Mouse (Mus musculus) telencephalon, adult 2 months (tissue): Measurements from ENCODE around the gene Foxp1.
A peak's percentile ranks its signal among the peaks of the same experiment; 100 is the strongest.

Source experiments
- DNase-seq: peaks from one replicate; pipeline ENCODE4 v3.0.0-alpha.2; 2011; ENCODE audit warnings: low read depth, low spot score

Foxp1 gene

DNA sequence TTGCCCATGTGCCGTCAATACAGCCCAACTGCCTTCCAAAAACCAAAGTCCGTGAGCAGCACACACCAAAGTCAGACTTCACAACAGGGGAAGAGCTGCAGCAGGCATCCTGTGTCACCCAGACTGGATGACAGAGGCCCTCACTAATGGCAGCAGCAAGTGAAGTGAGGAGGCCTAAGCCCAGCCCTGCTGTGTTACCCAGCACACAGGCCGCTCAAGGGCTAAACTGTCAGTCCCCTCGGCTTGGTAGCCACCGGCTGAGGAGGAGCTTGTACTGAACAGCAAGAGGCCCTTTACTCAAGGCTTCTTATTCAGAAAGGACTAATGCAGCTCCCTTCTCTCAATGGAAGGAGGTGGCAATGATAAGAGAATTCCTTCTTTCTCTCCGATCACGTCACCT, 336.0 kb downstream of the Foxp1 start:
- DNase-seq: no peak

DNA sequence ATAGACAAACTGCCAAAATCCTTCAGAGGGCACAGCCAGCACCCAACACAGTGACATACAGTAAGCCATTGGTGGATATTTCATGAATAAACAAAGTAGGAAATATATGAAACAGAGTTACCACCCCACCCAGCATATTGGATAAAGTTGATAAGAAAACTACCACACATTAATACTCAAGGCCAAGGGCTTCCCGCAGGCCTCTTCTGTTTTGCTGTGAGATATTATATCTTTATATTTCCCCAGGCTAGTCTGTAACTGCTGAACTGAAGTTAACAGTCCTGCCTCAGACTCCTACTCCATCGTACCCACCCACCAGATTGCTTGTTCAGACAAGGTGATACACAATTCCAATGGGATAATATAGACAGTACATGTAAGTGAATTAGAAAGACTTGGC, 336.7 kb downstream of the Foxp1 start:
- no peak for DNase-seq

DNA sequence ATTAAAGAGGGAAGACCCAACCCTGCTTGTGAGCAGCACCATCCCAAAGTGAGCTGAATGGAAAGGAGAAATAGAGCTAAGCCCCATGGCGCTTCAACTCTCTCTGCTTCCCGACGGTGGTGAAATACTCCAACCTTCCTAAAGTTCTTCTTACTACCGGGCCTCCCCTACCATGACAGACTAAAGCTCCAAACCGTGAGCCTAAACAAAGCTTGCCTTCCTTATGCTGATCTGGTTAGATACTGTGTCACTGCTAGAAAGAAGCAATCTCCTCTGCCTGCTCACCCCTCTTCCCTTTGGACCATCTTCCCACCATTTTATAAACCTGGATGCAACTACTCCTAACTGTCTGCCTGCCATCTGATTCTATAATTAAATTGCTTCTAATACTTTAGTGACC, 338.5 kb downstream of the Foxp1 start:
- DNase-seq: no peak

DNA sequence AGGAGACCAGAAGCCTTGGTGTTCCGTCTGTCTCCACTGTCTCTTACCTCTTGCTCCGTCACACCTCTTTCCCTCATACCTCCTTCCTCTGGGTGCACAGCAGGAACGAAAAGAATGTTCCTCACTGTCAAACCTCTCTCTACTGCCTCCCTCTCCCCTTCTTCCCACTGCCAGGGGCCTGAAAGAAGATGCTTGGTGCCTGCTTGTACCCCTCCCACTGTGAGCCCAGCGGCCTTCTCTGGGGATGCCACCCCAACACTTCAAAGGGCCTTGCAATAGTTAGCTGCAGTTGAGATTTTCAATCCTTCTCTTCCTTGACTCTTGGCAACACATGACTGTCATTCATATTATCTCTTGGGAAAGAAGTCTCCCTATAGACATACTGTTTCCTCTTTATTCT, 339.7 kb downstream of the Foxp1 start:
- DNase-seq: no peak

DNA sequence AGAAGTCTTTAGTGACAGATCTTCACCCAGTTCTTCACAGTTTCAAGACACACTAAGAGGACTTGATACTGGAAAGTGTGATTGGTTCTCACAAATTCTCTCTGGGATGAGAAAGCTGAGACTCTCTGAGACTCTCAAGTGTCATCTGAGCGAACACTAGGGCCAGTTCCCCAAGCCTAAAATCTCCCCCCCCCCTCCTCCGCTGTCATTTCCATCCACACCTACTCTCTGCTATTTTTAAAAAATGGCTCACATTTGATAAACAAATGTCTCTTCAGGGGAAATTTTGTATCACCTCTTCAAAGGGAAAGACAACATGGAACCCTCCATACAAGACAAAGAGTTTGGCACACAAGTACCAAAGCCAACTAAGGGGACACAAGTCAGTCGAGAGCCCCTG, 346.3 kb downstream of the Foxp1 start:
- DNase-seq: no peak

DNA sequence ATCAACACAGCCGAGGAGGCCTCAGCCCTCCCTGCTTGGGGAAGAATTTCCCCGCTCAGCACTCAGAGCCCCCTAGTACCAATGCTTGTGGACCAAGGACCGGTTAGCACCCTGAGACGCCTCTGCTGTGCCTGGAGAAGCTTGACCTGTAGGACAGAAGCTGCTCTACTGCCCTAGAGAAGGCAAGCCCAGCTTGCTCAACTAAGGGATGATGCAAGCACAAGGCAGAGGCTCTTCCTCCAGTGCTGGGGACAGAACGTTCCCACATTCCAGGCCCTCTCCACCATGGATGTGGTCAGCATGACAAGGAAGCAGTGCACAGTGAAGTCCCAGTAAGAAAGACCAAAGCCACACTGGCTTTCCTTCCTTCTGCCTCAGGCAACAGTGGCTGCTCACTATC, 347.1 kb downstream of the Foxp1 start:
- no peak for DNase-seq

DNA sequence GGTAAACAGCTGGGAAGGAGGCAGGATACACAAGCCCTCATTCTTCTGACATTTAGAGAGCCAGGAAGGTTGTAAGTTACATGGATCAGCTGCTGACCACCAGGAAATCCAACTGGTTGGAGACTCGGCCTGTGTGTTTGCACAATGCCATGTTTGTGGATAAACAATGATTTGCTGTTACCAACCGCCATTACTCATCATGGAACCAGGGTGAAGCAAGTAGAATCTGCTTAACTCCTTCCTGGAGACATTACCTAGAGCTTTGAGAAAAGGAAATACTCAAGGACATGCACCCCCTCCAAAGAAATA, 348.7 kb downstream of the Foxp1 start:
- DNase-seq: no peak

DNA sequence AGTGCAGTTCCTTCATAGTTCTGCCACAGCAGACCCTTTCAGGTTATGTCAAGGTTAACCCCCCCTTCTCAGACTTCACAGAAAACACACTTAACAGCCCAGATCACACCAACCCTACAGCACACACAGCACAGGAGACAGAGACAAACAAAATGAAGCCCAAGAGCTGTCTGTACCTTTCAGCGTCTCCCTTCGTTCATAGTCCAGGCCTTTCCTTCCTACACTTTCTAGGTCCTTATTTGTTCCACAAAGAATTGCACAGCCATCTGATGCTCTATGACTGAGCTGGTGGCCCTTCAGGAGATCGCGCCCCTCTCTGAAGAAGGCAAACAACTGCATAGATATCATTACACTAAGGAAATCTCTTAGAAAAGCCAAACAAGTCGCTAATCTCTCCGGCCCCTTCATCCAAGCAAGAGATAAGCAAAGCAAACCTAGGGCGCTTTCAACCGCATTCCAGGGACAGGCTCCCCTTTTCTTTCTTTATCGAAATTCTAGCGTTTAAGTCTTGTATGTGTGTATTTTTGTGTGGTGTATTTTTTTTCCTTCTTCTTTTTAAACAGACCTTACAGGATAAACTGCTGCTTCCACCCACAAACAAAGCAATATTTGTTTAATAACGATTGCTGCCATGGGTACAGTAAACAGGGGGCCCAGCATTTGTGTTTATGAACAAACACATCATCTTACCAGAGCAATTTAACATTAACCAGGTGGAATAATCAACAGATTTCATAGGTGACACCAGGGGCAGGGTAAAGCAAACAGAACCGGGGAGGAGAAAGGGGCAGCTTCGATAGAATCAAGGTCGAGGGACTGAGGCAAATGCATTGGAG, 349.2 kb downstream of the Foxp1 start:
- no peak for DNase-seq

DNA sequence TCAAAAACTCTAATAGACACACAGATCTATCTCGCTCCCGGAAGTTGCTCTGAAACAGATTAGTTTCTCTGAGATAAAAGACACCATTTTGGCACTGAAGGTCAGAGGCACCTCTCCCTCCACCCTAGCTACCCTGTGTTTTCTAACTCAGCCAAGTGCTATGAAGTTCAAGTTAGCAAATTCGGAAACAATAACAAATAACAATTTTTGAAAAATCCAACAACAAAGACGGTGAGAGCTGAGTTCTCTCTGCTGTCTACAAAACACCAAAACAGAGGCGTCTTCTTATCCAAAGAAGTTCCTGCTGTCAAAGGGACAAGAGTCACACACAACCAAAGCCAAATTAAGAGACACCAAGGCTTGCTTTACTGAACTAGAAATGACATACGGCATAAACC, 349.9 kb downstream of the Foxp1 start:
- no peak for DNase-seq

DNA sequence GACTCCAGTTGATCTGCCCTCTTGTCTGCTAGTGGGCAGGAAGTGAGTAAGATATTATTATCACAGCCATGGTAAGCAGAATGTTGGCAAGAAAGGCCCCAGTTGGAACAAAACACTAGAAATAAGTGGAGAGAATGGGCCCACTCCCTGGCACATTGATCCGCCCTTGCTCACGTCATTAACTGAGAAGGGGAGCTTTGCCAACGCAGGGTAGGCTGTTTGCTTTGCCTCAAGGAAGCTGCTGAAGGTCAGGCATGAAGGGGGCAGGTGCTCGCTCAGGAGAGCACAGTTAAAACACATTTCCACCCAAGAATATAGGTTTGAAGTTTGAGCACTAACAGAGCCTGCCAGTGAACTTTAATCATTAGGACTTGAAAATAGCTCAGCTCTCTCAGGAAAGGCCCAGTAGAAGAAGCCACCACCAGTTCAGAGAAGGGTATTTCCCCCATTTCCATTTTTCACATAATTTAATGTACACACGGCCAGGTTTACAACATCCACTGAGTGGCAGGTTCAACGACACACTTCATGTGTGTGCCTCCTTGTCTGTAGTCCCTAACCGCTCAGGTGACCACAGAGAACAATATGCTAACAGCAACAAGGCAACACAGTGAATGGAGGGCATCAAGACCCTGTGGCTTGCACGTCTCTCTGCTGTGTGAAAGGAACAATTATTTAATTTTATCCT, 350.5 kb downstream of the Foxp1 start:
- DNase-seq: no peak

DNA sequence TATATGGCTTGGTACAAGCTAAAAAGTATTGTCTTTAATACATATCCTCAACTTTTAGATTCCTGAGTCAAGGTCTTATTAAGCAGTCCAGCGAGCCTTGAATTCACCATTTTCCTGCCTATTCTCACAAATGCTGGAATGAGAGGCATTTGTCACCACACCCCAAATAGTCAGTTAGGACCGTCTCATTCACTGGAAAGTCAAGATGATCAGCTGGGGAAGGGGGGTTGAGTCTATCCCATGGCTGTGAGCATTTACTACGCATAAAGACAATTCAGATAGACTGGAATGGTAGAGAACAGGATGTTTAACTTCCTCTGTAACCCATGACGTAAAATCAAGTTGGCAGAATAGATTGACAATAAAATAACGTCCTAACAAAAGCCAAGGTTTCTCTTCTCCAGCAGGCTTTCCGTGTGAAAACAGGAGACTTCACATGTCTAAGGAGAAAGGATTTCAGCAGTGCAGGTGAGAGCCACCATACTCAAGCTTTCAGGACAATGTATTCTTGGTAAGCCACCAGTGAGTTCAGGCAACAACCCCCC, 351.2 kb downstream of the Foxp1 start:
- no peak for DNase-seq

DNA sequence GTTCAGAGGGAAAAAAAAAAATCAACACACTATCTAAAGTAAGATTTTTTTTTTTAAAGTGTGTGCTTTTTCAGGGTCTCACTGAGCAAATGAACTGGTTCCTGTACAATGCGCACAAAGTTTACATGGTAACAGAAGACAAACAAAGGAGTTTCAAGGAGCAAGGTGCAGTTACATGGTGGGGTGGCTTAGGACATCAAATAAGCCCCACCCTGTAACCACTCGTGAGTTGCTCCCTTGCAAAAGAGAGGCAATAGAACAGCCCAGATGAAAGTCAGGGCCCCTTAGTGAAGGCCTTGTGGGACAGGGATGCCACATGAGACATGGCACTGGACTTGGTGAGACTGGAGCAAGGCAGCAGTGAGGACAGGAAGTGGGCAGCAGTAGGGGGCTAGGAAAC, 353.8 kb downstream of the Foxp1 start:
- DNase-seq: no peak

DNA sequence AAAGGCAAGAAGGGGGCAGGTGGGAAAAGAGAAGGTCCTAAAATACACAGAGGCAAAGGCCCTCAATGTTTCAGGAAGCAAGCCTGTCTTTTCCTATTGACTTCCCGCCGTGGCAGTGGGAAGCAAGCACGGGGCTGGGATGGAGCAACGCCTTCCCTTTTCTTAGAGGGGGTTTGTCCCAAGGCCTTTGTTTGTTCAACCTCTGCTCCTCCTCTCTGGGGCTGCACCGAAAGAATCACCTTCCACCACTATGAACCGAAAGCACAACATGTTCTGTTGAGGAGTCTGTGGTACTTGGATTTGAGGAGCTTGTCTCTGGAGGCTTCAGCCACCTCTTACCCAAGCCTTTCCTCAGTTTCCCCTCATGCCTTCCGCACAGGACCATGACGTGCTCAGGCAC, 355.5 kb downstream of the Foxp1 start:
- no peak for DNase-seq

DNA sequence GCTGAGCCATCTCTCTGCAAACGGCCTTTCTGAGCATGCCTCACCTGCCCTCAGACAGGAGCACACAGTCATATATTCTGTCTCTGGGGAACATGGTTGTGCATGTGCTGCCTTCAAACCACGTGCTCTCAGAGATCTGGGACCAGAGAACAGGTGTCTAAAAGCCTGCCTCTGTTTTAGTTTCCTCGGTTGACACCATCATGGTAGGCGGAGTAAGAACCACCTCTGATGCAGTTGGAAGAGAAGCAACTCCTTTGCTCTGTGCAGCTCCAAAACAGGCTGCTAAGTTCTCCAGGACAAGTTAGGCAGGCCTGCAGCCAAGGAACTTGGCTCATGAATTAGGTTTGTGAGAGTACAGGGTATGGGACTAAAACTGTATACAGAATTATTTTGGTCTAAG, 356.4 kb downstream of the Foxp1 start:
- DNase-seq: peak; percentile 81

DNA sequence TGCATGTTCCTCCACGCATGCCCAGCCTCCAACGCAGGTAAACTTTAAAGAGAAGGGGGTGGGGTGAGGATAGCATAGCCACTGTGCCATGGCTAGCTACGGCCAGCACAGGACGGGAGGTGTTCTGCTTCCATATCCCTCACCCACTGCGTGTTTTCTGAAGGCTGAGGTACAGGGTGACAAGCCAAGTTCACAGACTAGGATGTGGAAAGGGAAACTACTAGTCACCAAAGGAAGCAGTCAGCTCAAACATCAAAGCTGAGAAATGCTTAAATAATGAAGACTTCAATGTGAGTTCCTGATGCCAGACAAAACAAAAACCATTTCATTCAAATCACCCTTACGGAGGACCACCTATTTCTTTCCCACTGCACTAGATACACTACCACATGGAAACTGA, 357.8 kb downstream of the Foxp1 start:
- DNase-seq: no peak

DNA sequence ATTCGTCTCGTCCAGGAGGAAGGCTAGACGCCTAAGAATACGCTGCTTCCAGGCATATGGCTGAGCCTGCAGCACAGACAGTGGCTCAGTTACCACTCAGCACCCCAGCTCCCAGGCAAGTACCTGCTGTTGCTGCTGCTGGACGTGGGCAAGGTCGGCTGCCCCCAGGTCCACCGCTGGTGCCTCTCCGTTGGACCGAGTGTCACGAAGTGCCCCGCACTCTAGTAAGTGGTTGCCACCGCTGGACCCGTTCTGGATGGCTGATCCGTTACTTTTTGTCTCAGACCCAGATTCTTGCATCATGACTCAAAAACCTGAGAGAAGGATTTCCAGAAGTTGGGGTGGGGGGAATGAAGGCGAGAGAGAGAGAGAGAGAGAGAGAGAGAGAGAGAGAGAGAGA, 359.8 kb downstream of the Foxp1 start:
- no peak for DNase-seq

DNA sequence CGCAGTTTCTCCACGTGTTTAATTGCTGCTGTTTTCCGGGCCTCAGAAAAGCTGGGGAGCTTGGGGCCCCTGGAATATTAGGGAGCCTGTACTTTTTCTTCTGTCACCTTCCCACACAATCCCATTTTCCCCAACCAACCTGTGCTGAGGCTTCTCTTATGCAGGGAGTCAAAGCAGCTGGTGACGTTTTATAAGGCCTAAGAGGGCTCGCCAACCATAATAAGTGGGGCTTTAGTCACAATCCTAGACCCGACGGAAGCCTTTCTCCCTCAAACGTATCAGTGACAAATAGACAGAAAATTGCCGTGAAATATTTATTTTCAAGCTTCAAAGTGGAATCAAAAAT, 362.2 kb downstream of the Foxp1 start:
- no peak for DNase-seq

DNA sequence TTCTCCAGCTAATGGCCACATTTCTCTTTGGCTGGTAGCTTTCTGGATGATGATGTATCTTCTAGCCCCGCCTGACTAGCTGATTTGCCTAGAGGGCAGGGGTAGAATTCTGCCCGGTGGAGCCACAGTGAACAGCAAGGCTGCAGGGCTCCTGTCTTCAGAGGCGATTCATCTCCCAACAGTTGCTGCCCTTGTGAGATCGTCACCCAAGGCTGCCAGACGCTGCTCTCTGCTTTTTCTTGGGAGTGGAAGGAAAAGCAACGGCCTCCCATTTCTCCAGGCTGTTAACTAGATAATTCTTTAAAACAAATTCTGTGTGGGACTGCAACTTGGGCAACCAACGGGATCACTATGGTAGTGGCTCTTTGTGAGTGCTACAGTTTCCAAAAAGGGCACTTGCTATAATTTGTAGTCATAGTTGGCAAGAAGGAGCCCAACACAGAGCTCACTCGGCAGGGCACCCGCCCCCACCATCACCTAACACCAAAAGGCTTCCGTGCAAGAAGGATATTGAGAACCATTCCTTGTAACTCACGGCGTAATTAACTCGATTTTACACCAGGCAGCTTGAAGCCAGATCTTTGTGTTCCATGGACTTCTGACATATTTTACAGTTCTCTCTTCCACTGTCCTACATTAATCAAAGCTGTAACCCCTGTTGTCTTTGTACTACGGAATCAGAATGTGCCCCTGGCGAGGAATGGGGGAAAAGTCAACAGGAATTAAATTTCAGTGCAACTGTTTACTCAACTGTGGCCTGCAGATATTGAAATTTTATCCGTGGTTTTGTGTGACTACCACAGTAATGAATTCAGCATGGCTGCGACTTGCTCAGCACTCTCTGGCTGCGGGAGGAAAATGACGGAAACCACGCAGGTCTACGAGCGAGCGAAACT, 362.8 kb downstream of the Foxp1 start:
- no peak for DNase-seq

DNA sequence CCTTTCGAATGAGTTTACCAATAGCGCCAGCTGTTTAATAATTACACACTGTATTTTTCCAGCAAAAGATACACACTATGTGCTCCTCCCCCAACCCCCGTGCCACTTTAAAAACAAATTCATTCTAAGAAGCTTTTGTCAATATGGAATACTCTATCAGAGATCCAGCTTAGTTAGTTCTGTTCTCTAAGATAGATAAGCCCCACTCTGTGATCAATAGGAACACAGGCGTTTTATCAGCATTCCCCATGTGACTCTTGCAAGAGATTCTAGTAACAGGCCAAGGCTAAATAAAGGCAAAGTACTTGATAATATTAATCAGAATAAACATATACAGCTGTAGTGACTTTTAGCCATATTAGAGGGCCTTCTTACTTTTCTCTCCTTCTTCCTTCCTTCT, 368.8 kb downstream of the Foxp1 start:
- no peak for DNase-seq

DNA sequence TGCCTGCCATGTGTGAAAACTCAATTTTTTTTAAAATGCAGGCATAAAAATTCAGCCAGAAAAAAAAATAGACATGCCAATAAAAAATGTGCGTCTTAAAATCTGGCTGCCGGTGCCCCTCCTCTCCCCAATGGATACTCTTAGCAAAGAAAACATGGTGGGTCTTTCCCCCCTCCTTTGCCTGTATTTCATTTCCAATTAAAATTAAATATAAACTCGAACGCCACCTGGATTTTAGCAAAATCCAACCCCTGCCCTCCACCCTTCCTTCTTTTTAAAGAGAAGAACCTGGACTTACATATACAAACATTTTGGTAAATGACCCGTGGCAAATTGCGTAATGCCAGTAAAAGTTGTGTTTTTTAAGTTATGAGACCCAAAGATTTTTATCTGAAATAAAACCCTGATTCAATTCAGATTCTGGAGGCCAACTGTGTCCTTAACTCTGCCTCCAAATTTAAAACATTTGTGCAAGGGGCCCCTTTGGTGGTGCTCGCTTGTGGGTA, 376.1 kb downstream of the Foxp1 start:
- no peak for DNase-seq

DNA sequence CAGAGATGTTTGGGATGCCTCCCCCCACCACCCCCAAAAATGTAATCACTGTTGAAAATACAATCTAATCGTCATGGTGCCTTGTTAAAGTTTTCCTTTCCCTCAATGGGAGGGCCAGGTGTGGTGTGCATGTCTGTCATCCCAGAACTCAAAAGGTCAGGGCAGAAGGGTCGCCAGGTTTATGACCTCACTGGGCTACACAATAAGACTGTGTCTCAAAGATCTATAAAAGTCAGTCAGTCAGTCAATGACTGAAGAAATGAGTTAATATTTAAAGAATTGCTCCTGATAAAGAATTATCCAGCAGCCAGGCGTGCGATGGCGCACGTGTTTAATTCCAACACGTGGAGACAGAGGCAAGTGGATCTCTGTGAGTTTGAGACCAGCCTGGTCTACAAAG, 377.5 kb downstream of the Foxp1 start:
- DNase-seq: no peak

DNA sequence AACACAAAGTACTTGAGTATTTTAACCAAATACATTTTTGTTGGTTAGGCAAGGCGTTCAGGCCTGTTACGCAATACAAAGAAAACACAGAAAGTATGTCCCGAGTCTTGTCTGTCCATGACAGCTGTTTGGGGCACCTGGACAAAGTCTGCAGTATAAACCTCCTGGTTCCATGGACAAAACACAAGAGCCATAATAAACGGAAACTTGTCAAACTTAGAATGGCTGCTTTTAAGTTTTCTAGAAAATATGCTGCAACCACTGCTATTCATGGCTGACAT, 378.8 kb downstream of the Foxp1 start:
- DNase-seq: no peak
